Mouse (Mus musculus): ENCODE results near the gene Spata48.

GRCm38 (mm10) chr11:11528760-11529159 is 66.9 kb downstream of the Spata48 start:
- TF ChIP-seq CTCF (IDR thresholded peaks at IDR 0.05; ENCODE audit: borderline replicate concordance, insufficient read depth, low read depth, low read length), result no peak
- TF ChIP-seq POLR2A (IDR thresholded peaks at IDR 0.05; ENCODE audit: borderline replicate concordance, insufficient read depth, low read length), result no peak
